Mouse (Mus musculus) heart, postnatal 25 days (tissue): ENCODE data around the gene Nfic. TPM values are rescaled to one million over a fixed set of nuclear protein-coding genes. Genes with fewer than 3 reads are reported as not detected.

Experiments
- DNase-seq: peaks from one replicate; pipeline ENCODE4 v3.0.0; 2022; ENCODE audit warnings: low spot score
- intact Hi-C: fragments of 180-260 bp; cut with DNase I; formaldehyde crosslinking; loops from one replicate; pipeline ENCODE4 v1.15.1; 2025
- total RNA-seq, 2 experiments: library from RNA; stranded (reverse); gene quantifications; 2 replicates each; pipeline ENCODE4 v1.2.3; 2021

The Nfic gene
- total RNA-seq, 2 experiments from 2014 or later = 110 to 130 TPM

- no peak for DNase-seq
- intact Hi-C loops = loop anchor here (5.0 kb wide), 1 partner anchor 133 kb away; no protein-coding TSS in a partner anchor
Measured at GRCm38 (mm10) chr10:81409330-81409729, 46.1 kb downstream of the Nfic start.

- peak; percentile 88 for DNase-seq
- intact Hi-C loops = loop anchor here (5.0 kb wide), 1 partner anchor 133 kb away; no protein-coding TSS in a partner anchor
Measured at GRCm38 (mm10) chr10:81408871-81409291, 46.6 kb downstream of the Nfic start.

- no peak for DNase-seq
- intact Hi-C loops = loop anchor here (5.0 kb wide), 1 partner anchor 134 kb away; no protein-coding TSS in a partner anchor
Measured at GRCm38 (mm10) chr10:81408424-81408729, 47.1 kb downstream of the Nfic start.

- DNase-seq = peak; percentile 83
- intact Hi-C loops = loop anchor here (5.0 kb wide), 1 partner anchor 135 kb away; no protein-coding TSS in a partner anchor
Measured at GRCm38 (mm10) chr10:81407539-81408423, 47.7 kb downstream of the Nfic start.

- intact Hi-C loops = loop anchor here (5.0 kb wide), 1 partner anchor 136 kb away; no protein-coding TSS in a partner anchor
- DNase-seq = no peak
Measured at GRCm38 (mm10) chr10:81406504-81407440, 48.7 kb downstream of the Nfic start.

GRCm38 (mm10) chr10:81405588-81406201, 49.7 kb downstream of the Nfic start:
- intact Hi-C loops = loop anchor here (2.0 to 5.0 kb wide), 2 partner anchors 77 to 137 kb away; partner anchors contain the start of gene Tbxa2r
- DNase-seq = no peak

GRCm38 (mm10) chr10:81404720-81405119, 50.7 kb downstream of the Nfic start:
- intact Hi-C loops = loop anchor here (2.0 to 5.0 kb wide), 2 partner anchors 76 to 138 kb away; partner anchors contain the start of gene Tbxa2r
- DNase-seq = no peak

GRCm38 (mm10) chr10:81404082-81404481, 51.4 kb downstream of the Nfic start:
- intact Hi-C loops = loop anchor here (2.0 kb wide), 1 partner anchor 75 kb away; the partner anchor contains the start of gene Tbxa2r
- no peak for DNase-seq

- intact Hi-C loops = no loop called here
- DNase-seq = no peak
Measured at GRCm38 (mm10) chr10:81403511-81403910, 51.9 kb downstream of the Nfic start.

GRCm38 (mm10) chr10:81402227-81402765, 53.1 kb downstream of the Nfic start:
- intact Hi-C loops = no loop called here

GRCm38 (mm10) chr10:81401521-81402226, 53.8 kb downstream of the Nfic start:
- intact Hi-C loops = no loop called here
- peak; percentile 80 for DNase-seq

More at GRCm38 (mm10) chr10:81402227-81402765, 53.1 kb downstream of the Nfic start:
- no peak for DNase-seq

- intact Hi-C loops = no loop called here
- DNase-seq = no peak
Measured at GRCm38 (mm10) chr10:81401205-81401520, 54.3 kb downstream of the Nfic start.

GRCm38 (mm10) chr10:81400371-81401204, 54.8 kb downstream of the Nfic start:
- no peak for DNase-seq
- intact Hi-C loops = no loop called here

GRCm38 (mm10) chr10:81399798-81400308, 55.6 kb downstream of the Nfic start:
- intact Hi-C loops = no loop called here
- DNase-seq = no peak

- DNase-seq = no peak
- intact Hi-C loops = no loop called here
Measured at GRCm38 (mm10) chr10:81399296-81399695, 56.1 kb downstream of the Nfic start.

- intact Hi-C loops = no loop called here
- DNase-seq = no peak
Measured at GRCm38 (mm10) chr10:81396749-81397148, 58.7 kb downstream of the Nfic start.

GRCm38 (mm10) chr10:81395865-81396264, 59.6 kb downstream of the Nfic start:
- intact Hi-C loops = loop anchor here (1.0 kb wide), 1 partner anchor 45 kb away; no protein-coding TSS in a partner anchor
- DNase-seq = no peak

GRCm38 (mm10) chr10:81395127-81395526, 60.3 kb downstream of the Nfic start:
- no peak for DNase-seq
- intact Hi-C loops = loop anchor here (1.0 kb wide), 1 partner anchor 46 kb away; no protein-coding TSS in a partner anchor
